Mouse (Mus musculus) limb, embryonic 11.5 days (tissue): ENCODE data around the gene Gm33543. TPM values are rescaled to one million over a fixed set of nuclear protein-coding genes. Genes with fewer than 3 reads are reported as not detected.

Experiments used
- ATAC-seq: fragments of 200-750 bp; cut with Nextera tagmentation; 2 replicates; pipeline ENCODE4 v1.8.0; 2017; ENCODE audit warnings: low read depth; ENCODE audit not compliant: insufficient number of reproducible peaks, low FRiP score, low TSS enrichment
- DNase-seq: peaks from one replicate; pipeline ENCODE4 v3.0.0-alpha.2; 2015; ENCODE audit warnings: low spot score
- H3K27ac ChIP-seq: fragments of 300-500 bp; sonication (generic); replicated peaks from 2 replicates; pipeline ENCODE4 v1.5.1; 2014; ENCODE audit warnings: low read depth, mild to moderate bottlenecking, low read length
- H3K27me3 ChIP-seq: fragments of 300-500 bp; sonication (generic); 2 replicates; pipeline ENCODE4 v1.6.1; 2014; ENCODE audit warnings: mild to moderate bottlenecking, low read length, mixed read lengths; ENCODE audit not compliant: control insufficient read depth, insufficient read depth
- H3K36me3 ChIP-seq: fragments of 300-500 bp; sonication (generic); 2 replicates; pipeline ENCODE4 v1.6.1; 2014; ENCODE audit warnings: mild to moderate bottlenecking, low read length, moderate library complexity, mixed read lengths; ENCODE audit not compliant: control insufficient read depth, insufficient read depth
- H3K4me1 ChIP-seq: fragments of 300-500 bp; sonication (generic); 2 replicates; pipeline ENCODE4 v1.6.1; 2014; ENCODE audit warnings: low read length, mixed read lengths; ENCODE audit not compliant: control insufficient read depth, insufficient read depth
- H3K4me2 ChIP-seq: fragments of 300-500 bp; sonication (generic); 2 replicates; pipeline ENCODE4 v1.6.1; 2014; ENCODE audit warnings: low read depth, mild to moderate bottlenecking, moderate library complexity; ENCODE audit not compliant: severe bottlenecking
- H3K4me3 ChIP-seq: fragments of 300-500 bp; sonication (generic); 2 replicates; pipeline ENCODE4 v1.5.1; 2014; ENCODE audit warnings: low read depth, low read length
- H3K9ac ChIP-seq: fragments of 300-500 bp; sonication (generic); 2 replicates; pipeline ENCODE4 v1.6.1; 2014; ENCODE audit warnings: mild to moderate bottlenecking, low read length
- H3K9me3 ChIP-seq: fragments of 300-500 bp; sonication (generic); 2 replicates; pipeline ENCODE4 v1.6.1; 2016; ENCODE audit warnings: low read length; ENCODE audit not compliant: control insufficient read depth
- WGBS: fragments of 180-500 bp; shearing (Covaris S2); extraction: QIAGEN DNeasy Blood & Tissue Kit; methylation state at CpG from one replicate; pipeline ENCODE4 v1.1.7; 2014; 5-methylcytosine and 5-hydroxymethylcytosine counted together
- polyA plus RNA-seq: library from polyadenylated mRNA; unstranded; fragments of >200 nt; fragmentation: Nextera tagmentation; extraction: Ambion mirVana; gene quantifications from 2 replicates; pipeline ENCODE4 v1.2.1, GENCODE M21; 2014

Gene Gm33543
- polyA plus RNA-seq, 1 experiment from 2014 or later, result not detected

DNA sequence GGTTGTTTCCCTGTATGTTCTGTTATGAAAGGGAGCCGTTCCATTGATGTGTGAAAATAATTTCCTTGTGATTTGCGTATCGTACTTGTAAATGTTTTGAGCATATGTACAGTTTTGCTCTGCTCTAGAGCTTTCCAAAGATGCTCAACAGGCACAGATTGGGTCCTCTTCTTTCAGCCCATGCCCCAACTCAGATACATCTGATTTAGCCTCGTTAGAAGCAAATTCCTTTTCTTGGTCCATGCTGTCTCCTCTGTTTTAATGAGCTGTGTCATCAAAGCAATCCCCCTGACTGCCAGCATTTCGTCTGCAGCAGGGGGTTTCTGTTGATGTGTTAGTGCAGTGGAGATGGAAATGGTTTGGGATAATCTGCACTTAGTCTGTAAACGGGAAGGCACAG lies 25.6 kb upstream of the Gm33543 start:
- no peaks in the 10 kb centered on the region for H3K9me3 ChIP-seq
- WGBS, result 55% methylated on average over 6 of the region's 6 CpGs
- no peak overlapping the region for H3K4me3 ChIP-seq
- no peak overlapping the region for H3K27ac ChIP-seq
- H3K4me1 ChIP-seq, result no peaks in the 10 kb centered on the region
- no peaks in the 10 kb centered on the region for H3K27me3 ChIP-seq
- no peak overlapping the region for H3K9ac ChIP-seq
- no peak overlapping the region for H3K4me2 ChIP-seq
- H3K36me3 ChIP-seq, result no peaks in the 10 kb centered on the region
- no peak for DNase-seq
- no peak for ATAC-seq

DNA sequence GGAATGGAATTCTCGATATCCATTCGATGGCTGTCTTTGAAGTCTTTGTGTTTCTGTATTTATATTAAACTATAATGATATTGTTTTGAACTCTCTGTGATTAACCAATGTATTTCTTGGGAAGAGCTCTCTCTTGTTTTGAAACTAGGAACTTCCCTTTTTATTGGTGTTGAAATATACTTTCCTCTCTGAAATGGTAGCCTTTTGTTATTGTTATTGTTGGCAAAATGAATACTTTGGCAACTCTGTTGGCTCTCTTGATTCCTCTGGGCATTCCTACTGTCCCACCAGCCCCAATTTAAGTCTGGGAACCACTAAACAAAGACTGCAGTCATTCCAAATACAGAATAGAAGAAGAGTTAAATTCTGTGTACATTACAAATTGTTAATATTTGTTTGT lies 24.9 kb upstream of the Gm33543 start:
- Histone ChIP-seq H3K27ac (no peak overlapping the region), H3K4me3 (no peak overlapping the region), H3K4me1 (no peaks in the 10 kb centered on the region), H3K9me3 (no peaks in the 10 kb centered on the region), H3K4me2 (no peak overlapping the region), H3K9ac (no peak overlapping the region), H3K36me3 (no peaks in the 10 kb centered on the region), H3K27me3 (no peaks in the 10 kb centered on the region)
- DNase-seq (no peak), ATAC-seq (no peak)
- WGBS, result 92% methylated on average over 2 of the region's 2 CpGs

DNA sequence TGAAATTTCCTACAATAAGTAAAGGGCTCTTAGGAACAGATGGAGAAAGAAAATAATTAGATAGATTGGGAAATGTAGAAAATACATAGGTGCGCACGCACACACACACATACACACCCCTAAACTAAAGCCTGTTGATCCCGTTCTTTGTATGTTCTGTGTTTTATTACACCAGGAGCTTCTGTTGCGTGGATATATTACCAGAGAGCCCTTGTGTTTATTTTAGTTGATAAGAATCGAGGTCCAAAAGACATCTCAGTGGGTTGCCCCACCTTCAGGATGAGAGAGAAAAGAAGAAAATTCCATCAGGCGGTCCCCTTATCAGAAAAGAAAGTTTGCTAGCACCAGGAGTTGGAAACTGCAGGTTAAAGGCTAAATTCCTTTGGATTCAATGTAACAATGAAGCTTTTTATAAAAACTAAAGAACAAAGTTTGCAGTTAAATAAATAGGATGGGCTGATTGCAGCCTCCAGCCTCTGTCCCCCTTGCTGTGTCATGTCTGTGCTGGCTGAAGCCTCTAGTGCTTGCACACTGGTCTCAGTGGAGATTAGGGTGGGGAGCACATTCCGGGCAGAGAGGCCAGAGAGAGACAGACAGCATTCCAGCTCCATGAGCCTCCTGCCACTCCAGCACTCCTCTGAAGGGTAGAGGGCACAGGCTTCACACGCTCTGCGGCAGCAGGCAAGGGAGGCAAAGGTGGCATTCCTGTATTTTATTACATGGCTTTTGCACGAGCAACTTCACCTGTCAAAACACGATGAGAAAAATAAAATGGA lies 21.8 kb upstream of the Gm33543 start:
- H3K4me1 ChIP-seq, result no peaks in the 10 kb centered on the region
- no peaks in the 10 kb centered on the region for H3K36me3 ChIP-seq
- WGBS, result 70% methylated on average over 11 of the region's 11 CpGs
- no peak overlapping the region for H3K4me3 ChIP-seq
- no peak overlapping the region for H3K9ac ChIP-seq
- H3K27ac ChIP-seq, result no peak overlapping the region
- H3K9me3 ChIP-seq, result no peaks in the 10 kb centered on the region
- H3K4me2 ChIP-seq, result no peak overlapping the region
- ATAC-seq (no peak), DNase-seq (no peak)
- no peaks in the 10 kb centered on the region for H3K27me3 ChIP-seq

DNA sequence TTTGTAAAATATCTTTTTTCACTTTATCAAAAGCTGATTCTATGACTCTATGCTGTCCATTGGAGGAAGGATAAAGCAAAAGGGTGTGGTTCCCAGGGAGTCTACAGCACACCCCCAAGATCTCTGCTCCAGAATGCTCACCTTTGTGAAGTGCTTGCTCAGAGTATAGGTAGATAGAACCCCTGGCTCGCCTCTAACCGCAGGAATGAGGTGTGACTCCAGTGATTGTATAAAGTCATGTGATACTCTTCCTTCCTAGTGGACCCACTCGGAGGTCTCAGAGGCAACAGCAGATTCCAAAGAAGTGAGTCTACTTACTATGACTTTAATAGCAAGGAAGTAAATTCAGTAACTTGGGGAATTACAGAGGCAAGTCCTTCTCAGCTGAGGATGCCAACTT lies 19.9 kb upstream of the Gm33543 start:
- no peaks in the 10 kb centered on the region for H3K4me1 ChIP-seq
- no peaks in the 10 kb centered on the region for H3K27me3 ChIP-seq
- no peaks in the 10 kb centered on the region for H3K9me3 ChIP-seq
- no peak for ATAC-seq
- no peak overlapping the region for H3K4me2 ChIP-seq
- no peak overlapping the region for H3K27ac ChIP-seq
- H3K4me3 ChIP-seq, result no peak overlapping the region
- no peak for DNase-seq
- no peak overlapping the region for H3K9ac ChIP-seq
- H3K36me3 ChIP-seq, result no peaks in the 10 kb centered on the region
- WGBS, result 78% methylated on average over 3 of the region's 3 CpGs

GRCm38 (mm10) chr10:95858164-95858563 lies 15.4 kb upstream of the Gm33543 start:
- Histone ChIP-seq H3K4me3 (no peak overlapping the region), H3K9ac (no peak overlapping the region), H3K36me3 (no peaks in the 10 kb centered on the region), H3K9me3 (no peaks in the 10 kb centered on the region), H3K4me1 (no peaks in the 10 kb centered on the region), H3K27me3 (no peaks in the 10 kb centered on the region), H3K27ac (no peak overlapping the region), H3K4me2 (no peak overlapping the region)
- ATAC-seq, result no peak
- no peak for DNase-seq
- 31% methylated on average over 2 of the region's 2 CpGs for WGBS

DNA sequence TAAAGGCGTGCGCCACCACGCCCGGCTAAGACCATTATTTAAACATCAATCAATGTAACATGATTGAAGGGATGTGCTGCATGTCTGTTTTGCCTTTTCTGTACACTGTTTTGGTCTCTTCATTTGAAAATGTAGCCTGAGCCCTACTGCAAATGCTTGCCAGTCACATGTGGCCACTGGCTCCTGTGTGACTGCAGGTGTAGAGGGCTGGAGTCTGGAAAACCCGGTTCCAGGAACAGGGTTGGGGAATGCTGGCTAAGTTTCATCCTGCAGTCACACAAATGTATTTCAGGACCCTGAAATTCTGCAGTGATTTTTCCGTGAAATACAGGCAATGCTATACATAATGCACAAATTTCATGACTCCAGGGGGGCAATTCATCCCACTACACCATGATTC lies 12.7 kb upstream of the Gm33543 start:
- no peak for DNase-seq
- 91% methylated on average over 6 of the region's 6 CpGs for WGBS
- H3K27me3 ChIP-seq, result no peaks in the 10 kb centered on the region
- no peak overlapping the region for H3K4me3 ChIP-seq
- H3K27ac ChIP-seq, result no peak overlapping the region
- H3K4me1 ChIP-seq, result no peaks in the 10 kb centered on the region
- H3K4me2 ChIP-seq, result no peak overlapping the region
- H3K9ac ChIP-seq, result no peak overlapping the region
- no peaks in the 10 kb centered on the region for H3K9me3 ChIP-seq
- no peak for ATAC-seq
- no peaks in the 10 kb centered on the region for H3K36me3 ChIP-seq

DNA sequence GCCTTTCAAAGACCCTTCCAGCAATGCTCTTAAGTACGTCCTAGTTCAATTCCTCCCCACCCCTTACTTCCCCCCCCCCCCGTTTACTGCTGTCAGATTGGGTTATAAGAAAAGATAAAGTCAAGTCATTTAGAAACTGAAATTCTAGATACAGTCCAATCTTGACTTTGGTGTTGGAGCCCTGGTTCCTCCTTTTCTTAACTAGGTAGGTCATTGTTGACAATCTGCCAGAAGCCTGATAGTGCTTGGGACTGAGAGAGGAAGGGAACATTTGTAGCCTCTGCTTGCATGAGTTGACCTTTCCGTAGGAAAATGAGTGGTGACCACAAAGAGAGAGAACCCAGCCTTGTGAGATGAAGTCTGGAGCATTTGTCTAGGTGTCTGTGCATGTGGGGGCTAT lies 7.8 kb upstream of the Gm33543 start:
- Histone ChIP-seq H3K27ac (no peak overlapping the region), H3K27me3 (no peaks in the 10 kb centered on the region), H3K4me2 (no peak overlapping the region), H3K36me3 (no peaks in the 10 kb centered on the region), H3K4me3 (no peak overlapping the region), H3K4me1 (no peaks in the 10 kb centered on the region), H3K9ac (no peak overlapping the region), H3K9me3 (no peaks in the 10 kb centered on the region)
- 83% methylated on average over 3 of the region's 3 CpGs for WGBS
- ATAC-seq (no peak), DNase-seq (no peak)

DNA sequence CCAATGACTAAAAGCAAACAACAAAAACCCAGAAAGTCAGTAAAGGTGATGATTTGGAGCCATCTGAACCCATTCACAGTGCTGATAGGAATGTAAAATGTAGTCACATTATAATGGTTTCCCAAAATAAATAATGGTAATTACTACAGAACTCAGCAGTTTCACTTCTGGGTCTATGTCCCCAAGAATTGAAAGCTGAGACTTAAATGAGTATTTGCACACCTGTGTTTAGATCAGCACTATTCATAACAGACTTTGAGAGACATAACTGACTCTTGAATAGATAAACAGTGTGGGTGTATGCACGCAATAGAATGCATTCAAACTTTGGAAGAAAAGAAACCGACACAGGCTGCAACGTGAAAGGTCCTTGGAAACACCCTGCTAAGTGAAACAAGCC lies 4.0 kb upstream of the Gm33543 start:
- ATAC-seq (no peak), DNase-seq (no peak)
- H3K4me2 ChIP-seq, result no peak overlapping the region
- 91% methylated on average over 3 of the region's 3 CpGs for WGBS
- H3K9me3 ChIP-seq, result no peaks in the 10 kb centered on the region
- no peak overlapping the region for H3K27ac ChIP-seq
- no peaks in the 10 kb centered on the region for H3K36me3 ChIP-seq
- H3K4me1 ChIP-seq, result no peaks in the 10 kb centered on the region
- H3K4me3 ChIP-seq, result no peak overlapping the region
- no peaks in the 10 kb centered on the region for H3K27me3 ChIP-seq
- no peak overlapping the region for H3K9ac ChIP-seq

- H3K9ac ChIP-seq, result no peak overlapping the region
- no peaks in the 10 kb centered on the region for H3K4me1 ChIP-seq
- no peak overlapping the region for H3K4me2 ChIP-seq
- ATAC-seq (no peak), DNase-seq (no peak)
- H3K27ac ChIP-seq, result no peak overlapping the region
- H3K27me3 ChIP-seq, result no peaks in the 10 kb centered on the region
- no peak overlapping the region for H3K4me3 ChIP-seq
- H3K9me3 ChIP-seq, result no peaks in the 10 kb centered on the region
- no peaks in the 10 kb centered on the region for H3K36me3 ChIP-seq
Observed at GRCm38 (mm10) chr10:95846281-95846680, 3.6 kb upstream of the Gm33543 start.
